8 mouse cellular contexts compared by ENCODE assay signal in genomic region chr5:114568818-114569217, GRCm38 (mm10). TPM values are rescaled to one million over a fixed set of nuclear protein-coding genes. Genes with fewer than 3 reads are reported as not detected.
DNase-seq lines count a peak whose midpoint lies in the region; ATAC-seq lines count a peak whose summit lies in the region.

No protein-coding gene starts in this region.

- H3K4me1 ChIP-seq in heart, embryonic 10.5 days, result peaks cover 69% of the 10 kb centered on the region
- H3K4me1 ChIP-seq in embryonic facial prominence, embryonic 10.5 days, result peaks cover 84% of the 10 kb centered on the region
- H3K4me1 ChIP-seq in intestine, embryonic 15.5 days (replicated peaks), result peaks cover 57% of the 10 kb centered on the region
- peaks cover 62% of the 10 kb centered on the region for H3K4me1 ChIP-seq in midbrain, embryonic 12.5 days

- H3K27me3 ChIP-seq in heart, embryonic 10.5 days (ENCODE audit: insufficient read depth, poor library complexity, severe bottlenecking), result peaks cover 64% of the 10 kb centered on the region
- peaks cover 84% of the 10 kb centered on the region for H3K27me3 ChIP-seq in embryonic facial prominence, embryonic 10.5 days (replicated peaks; ENCODE audit: low read depth, poor library complexity, severe bottlenecking)
- no peaks in the 10 kb centered on the region; the same call in 1 of the 2 replicates for H3K27me3 ChIP-seq in intestine, embryonic 15.5 days (replicated peaks)
- H3K27me3 ChIP-seq in midbrain, embryonic 12.5 days, result peaks cover 37% of the 10 kb centered on the region

- H3K36me3 ChIP-seq in heart, embryonic 10.5 days, result no peaks in the 10 kb centered on the region
- no peaks in the 10 kb centered on the region for H3K36me3 ChIP-seq in embryonic facial prominence, embryonic 10.5 days (replicated peaks)
- H3K36me3 ChIP-seq in intestine, embryonic 15.5 days, result no peaks in the 10 kb centered on the region
- H3K36me3 ChIP-seq in midbrain, embryonic 12.5 days, result no peaks in the 10 kb centered on the region

- H3K27ac ChIP-seq in heart, embryonic 10.5 days, result no peak overlapping the region
- H3K27ac ChIP-seq in embryonic facial prominence, embryonic 10.5 days (replicated peaks), result 0 out of 2 replicates have a peak overlapping the region, but pooled peaks have one; percentile 82
- H3K27ac ChIP-seq in intestine, embryonic 15.5 days, result 0 out of 2 replicates have a peak overlapping the region, but pooled peaks have one; percentile 6
- no peak overlapping the region for H3K27ac ChIP-seq in midbrain, embryonic 12.5 days (replicated peaks)

- H3K4me3 ChIP-seq in heart, embryonic 10.5 days, result peak overlapping the region; percentile 77
- peak overlapping the region; percentile 82 for H3K4me3 ChIP-seq in embryonic facial prominence, embryonic 10.5 days
- peak overlapping the region; percentile 90 for H3K4me3 ChIP-seq in intestine, embryonic 15.5 days (replicated peaks)
- H3K4me3 ChIP-seq in midbrain, embryonic 12.5 days, result peak overlapping the region; percentile 83

- 33% methylated on average over 5 of the region's 5 CpGs for WGBS in heart, embryonic 10.5 days
- 27% methylated on average over 5 of the region's 5 CpGs for WGBS in embryonic facial prominence, embryonic 10.5 days
- WGBS in intestine, embryonic 15.5 days, result 17% methylated on average over 5 of the region's 5 CpGs
- WGBS in midbrain, embryonic 12.5 days, result 21% methylated on average over 5 of the region's 5 CpGs

- H3K4me2 ChIP-seq in intestine, embryonic 15.5 days (replicated peaks), result peak overlapping the region; percentile 98
- peak overlapping the region; percentile 85 for H3K4me2 ChIP-seq in midbrain, embryonic 12.5 days (replicated peaks)

- peak overlapping the region; percentile 71 for H3K9ac ChIP-seq in intestine, embryonic 15.5 days
- H3K9ac ChIP-seq in midbrain, embryonic 12.5 days (replicated peaks), result peak overlapping the region; percentile 81

- ATAC-seq in intestine, embryonic 15.5 days, result no peak
- ATAC-seq in midbrain, embryonic 12.5 days (ENCODE audit: low FRiP score, low read depth), result no peak
- ATAC-seq in megakaryocyte progenitor cell, adult 5-6 weeks (replicated peaks; ENCODE audit: poor library complexity), result no peak

- no peak for DNase-seq in heart, embryonic 10.5 days (ENCODE audit: low spot score)
- no peak for DNase-seq in heart, adult 9 months (ENCODE audit: low spot score in 2 of 2)
- DNase-seq in embryonic facial prominence, embryonic 10.5 days (ENCODE audit: low spot score), result no peak
- DNase-seq in spleen, postnatal 36 days (ENCODE audit: low spot score in 2 of 2), result no peak
- DNase-seq in layer of hippocampus, adult 18-20 months (ENCODE audit: low spot score in 2 of 2), result no peak

- H3K9me3 ChIP-seq in heart, embryonic 10.5 days, result 0 out of 2 replicates have a peak, but pooled peaks cover under 1% of the 10 kb centered on the region
- peaks cover 4% of the 10 kb centered on the region; the same call in 1 of the 2 replicates for H3K9me3 ChIP-seq in embryonic facial prominence, embryonic 10.5 days
- no peaks in the 10 kb centered on the region for H3K9me3 ChIP-seq in intestine, embryonic 15.5 days
- peaks cover under 1% of the 10 kb centered on the region; the same call in 1 of the 2 replicates for H3K9me3 ChIP-seq in midbrain, embryonic 12.5 days

RNA-seq across cellular contexts. Expression of gene Fam222a, which starts 1.0 kb away (rescaled TPM):
- polyA plus RNA-seq in heart, embryonic 10.5 days (2016; fragmentation: Nextera tagmentation; extraction: Ambion mirVana), result 0.60 and 1.5 TPM in 2 replicates
- polyA plus RNA-seq in embryonic facial prominence, embryonic 10.5 days (2016; fragmentation: Nextera tagmentation; extraction: Ambion mirVana), result 2.3 and 3.8 TPM in 2 replicates
- polyA plus RNA-seq in intestine, embryonic 15.5 days (2015; fragmentation: Nextera tagmentation; extraction: Ambion mirVana), result 5.1 and 6.2 TPM in 2 replicates
- polyA plus RNA-seq in midbrain, embryonic 12.5 days (2016; fragmentation: Nextera tagmentation; extraction: Ambion mirVana), result 9.4 and 10.2 TPM in 2 replicates
- 0.47 and 0.88 TPM in 2 replicates for total RNA-seq in megakaryocyte progenitor cell, adult 5-6 weeks (2015)
- 0.04 TPM in 1 of 2 replicates, not detected in the other for total RNA-seq in megakaryocyte progenitor cell, adult 5-6 weeks (2017)
- total RNA-seq in layer of hippocampus, adult 18-20 months (2021), result 1 to 10 TPM; 5.2 to 5.3 TPM

Comparison
In these comparisons a context has a peak if more than half of its experiments do, and no peak if none do; other contexts are left out.
1. H3K27ac ChIP-seq: peak in embryonic facial prominence, embryonic 10.5 days (single experiment) and intestine, embryonic 15.5 days (single experiment); none in heart, embryonic 10.5 days (single experiment) and midbrain, embryonic 12.5 days (single experiment).
2. Peak in every context shown above with its lines, with median percentiles within 50 percentile points of each other: H3K4me3 ChIP-seq.